Mouse (Mus musculus) heart, postnatal 0 days (tissue): ENCODE data around the gene Prrc2c. TPM values are rescaled to one million over a fixed set of nuclear protein-coding genes. Genes with fewer than 3 reads are reported as not detected.

Experiments
- ATAC-seq: fragments of 200-750 bp; cut with Nextera tagmentation; 2 replicates; pipeline ENCODE4 v1.8.0; 2017; ENCODE audit warnings: low read depth, moderate number of reproducible peaks, moderate library complexity; ENCODE audit not compliant: insufficient read depth
- DNase-seq: peaks from one replicate; pipeline ENCODE4 v3.0.0-alpha.2; 2016; ENCODE audit warnings: low spot score
- H3K27ac ChIP-seq: fragments of 300-500 bp; sonication (generic); 2 replicates; pipeline ENCODE4 v1.5.1; 2014; ENCODE audit warnings: low read depth, mild to moderate bottlenecking
- H3K27me3 ChIP-seq: fragments of 300-500 bp; sonication (generic); 2 replicates; pipeline ENCODE4 v1.6.1; 2014; ENCODE audit warnings: low read length, mixed read lengths; ENCODE audit not compliant: control insufficient read depth, insufficient read depth
- H3K36me3 ChIP-seq: fragments of 300-500 bp; sonication (generic); replicated peaks from 2 replicates; pipeline ENCODE4 v1.6.1; 2014; ENCODE audit warnings: low read length, mixed read lengths; ENCODE audit not compliant: control insufficient read depth, insufficient read depth
- H3K4me1 ChIP-seq: fragments of 300-500 bp; sonication (generic); 2 replicates; pipeline ENCODE4 v1.6.1; 2014; ENCODE audit warnings: antibody characterized with exemption; ENCODE audit not compliant: control insufficient read depth, insufficient read depth
- H3K4me2 ChIP-seq: fragments of 300-500 bp; sonication (generic); 2 replicates; pipeline ENCODE4 v1.6.1; 2014; ENCODE audit warnings: low read depth, mild to moderate bottlenecking, low read length, moderate library complexity
- H3K4me3 ChIP-seq: fragments of 300-500 bp; sonication (generic); 2 replicates; pipeline ENCODE4 v1.5.1; 2014; ENCODE audit warnings: low read depth, low read length
- H3K9ac ChIP-seq: fragments of 300-500 bp; sonication (generic); replicated peaks from 2 replicates; pipeline ENCODE4 v1.6.1; 2014; ENCODE audit warnings: low read depth, low read length, mixed read lengths
- H3K9me3 ChIP-seq: fragments of 300-500 bp; sonication (generic); replicated peaks from 2 replicates; pipeline ENCODE4 v1.6.1; 2016; ENCODE audit warnings: low read length; ENCODE audit not compliant: control insufficient read depth
- CTCF ChIP-seq: IDR thresholded peaks from 2 replicates; pipeline ENCODE4 v1.5.1; 2016; ENCODE audit warnings: antibody characterized with exemption, control low read depth, low read depth
- EP300 ChIP-seq: IDR thresholded peaks from 2 replicates; pipeline ENCODE4 v1.6.1; 2016; ENCODE audit warnings: antibody characterized with exemption, low read depth
- WGBS: fragments of 180-500 bp; shearing (Covaris S2); extraction: QIAGEN DNeasy Blood & Tissue Kit; methylation state at CpG from one replicate; pipeline ENCODE4 v1.1.7; 2014; 5-methylcytosine and 5-hydroxymethylcytosine counted together
- polyA plus RNA-seq: library from polyadenylated mRNA; unstranded; fragments of >200 nt; fragmentation: Nextera tagmentation; extraction: Ambion mirVana; gene quantifications from 2 replicates; pipeline ENCODE4 v1.2.1, GENCODE M21; 2015
- total RNA-seq: library from RNA; depleted of rRNA; stranded (reverse); fragments of >200 nt; gene quantifications from 2 replicates; pipeline ENCODE4 v1.2.3, GENCODE M21; 2014; ENCODE audit warnings: low replicate concordance

The Prrc2c gene
- total and polyA plus RNA-seq, 2 experiments from 2014 or later = 54.6 to 55.9 TPM

GRCm38 (mm10) chr1:162646083-162646686 lies 94.2 kb downstream of the Prrc2c start:
- no peaks in the 10 kb centered on the region for H3K4me1 ChIP-seq
- H3K27me3 ChIP-seq = no peaks in the 10 kb centered on the region
- H3K9ac ChIP-seq = no peak overlapping the region
- WGBS = 77% methylated on average over 10 of the region's 10 CpGs
- TF ChIP-seq CTCF (no peak; the same call in 1 of the 2 replicates), EP300 (no peak)
- DNase-seq (no peak), ATAC-seq (no peak)
- no peaks in the 10 kb centered on the region for H3K9me3 ChIP-seq
- H3K27ac ChIP-seq = no peak overlapping the region
- H3K36me3 ChIP-seq = no peaks in the 10 kb centered on the region
- no peak overlapping the region for H3K4me3 ChIP-seq
- no peak overlapping the region for H3K4me2 ChIP-seq

GRCm38 (mm10) chr1:162643752-162644151 lies 96.6 kb downstream of the Prrc2c start:
- no peak overlapping the region for H3K9ac ChIP-seq
- H3K4me2 ChIP-seq = no peak overlapping the region
- no peaks in the 10 kb centered on the region for H3K36me3 ChIP-seq
- ATAC-seq = no peak; the same call in 1 of the 2 replicates
- H3K4me3 ChIP-seq = no peak overlapping the region
- no peaks in the 10 kb centered on the region for H3K4me1 ChIP-seq
- no peak overlapping the region for H3K27ac ChIP-seq
- TF ChIP-seq CTCF (no peak), EP300 (no peak)
- no peaks in the 10 kb centered on the region for H3K27me3 ChIP-seq
- no peaks in the 10 kb centered on the region for H3K9me3 ChIP-seq
- DNase-seq = no peak
- WGBS = 28% methylated on average over 4 of the region's 4 CpGs

- no peak for DNase-seq
- Histone ChIP-seq H3K9me3 (no peaks in the 10 kb centered on the region), H3K27me3 (no peaks in the 10 kb centered on the region), H3K9ac (no peak overlapping the region), H3K4me1 (0 out of 2 replicates have a peak, but pooled peaks cover under 1% of the 10 kb centered on the region), H3K27ac (no peak overlapping the region), H3K4me2 (no peak overlapping the region), H3K36me3 (no peaks in the 10 kb centered on the region), H3K4me3 (no peak overlapping the region)
- WGBS = 79% methylated on average over 3 of the region's 3 CpGs
- no peak for TF ChIP-seq CTCF
- no peak for TF ChIP-seq EP300
- ATAC-seq = 0 out of 2 replicates have a peak, but pooled peaks have one; percentile 8
These were observed 97.8 kb downstream of the Prrc2c start for GRCm38 (mm10) chr1:162642591-162642990.

- Histone ChIP-seq H3K27me3 (no peaks in the 10 kb centered on the region), H3K4me1 (0 out of 2 replicates have a peak, but pooled peaks cover 4% of the 10 kb centered on the region), H3K4me3 (no peak overlapping the region), H3K9ac (no peak overlapping the region), H3K4me2 (no peak overlapping the region), H3K27ac (no peak overlapping the region), H3K36me3 (no peaks in the 10 kb centered on the region), H3K9me3 (no peaks in the 10 kb centered on the region)
- DNase-seq = no peak
- no peak for ATAC-seq
- no peak for TF ChIP-seq CTCF
- no peak for TF ChIP-seq EP300
- WGBS = 88% methylated on average over 1 of the region's 1 CpGs
These were observed 100.5 kb downstream of the Prrc2c start for GRCm38 (mm10) chr1:162639861-162640260.

GRCm38 (mm10) chr1:162639051-162639750 lies 101.2 kb downstream of the Prrc2c start, which contains the start of gene Myoc:
Gene Myoc (plus strand): TSS chr1:162639155.
- Histone ChIP-seq H3K9ac (no peak within 1 kb of the TSS), H3K4me3 (no peak within 1 kb of the TSS), H3K27ac (no peak within 1 kb of the TSS), H3K36me3 (no peaks in the 10 kb centered on the region), H3K4me1 (0 out of 2 replicates have a peak, but pooled peaks cover 4% of the 10 kb centered on the region), H3K4me2 (no peak within 1 kb of the TSS), H3K9me3 (peaks cover 4% of the 10 kb centered on the region; the same call in 1 of the 2 replicates), H3K27me3 (no peaks in the 10 kb centered on the region)
- WGBS = 62% methylated on average over 10 of the region's 10 CpGs
- DNase-seq = no peak
- TF ChIP-seq CTCF (no peak), EP300 (no peak)
- ATAC-seq = no peak
